20 mouse cellular contexts compared by ENCODE assay signal in the genomic region with DNA sequence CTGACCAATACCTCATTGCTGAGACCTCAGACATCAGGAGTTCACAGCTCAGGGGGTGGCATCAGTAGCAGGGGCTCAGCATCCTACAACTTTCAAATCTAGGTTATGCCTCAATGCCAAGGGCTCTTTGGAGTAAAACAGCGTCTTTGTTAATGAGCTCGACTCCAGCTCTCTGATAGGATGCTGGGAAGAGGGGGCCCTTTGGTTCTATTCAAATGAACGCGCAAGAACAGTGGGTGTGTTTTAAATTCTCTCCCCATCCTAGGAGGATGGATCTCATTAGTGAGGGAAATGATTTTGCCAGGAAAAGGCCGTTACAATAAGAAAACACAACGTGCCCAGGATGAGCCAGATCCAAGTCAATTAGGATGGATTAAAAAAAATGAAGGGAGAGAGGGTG.
"Had no signal": no experiment of that assay in that cellular context is flagged by ENCODE, and none has a peak within 500 bp of the region (broad histone marks: within the 10 kb centered on the region; RNA-seq: fewer than 3 reads in every experiment).

No protein-coding gene starts in this region.

- H3K4me3 ChIP-seq: layer of hippocampus, adult 2 months; left cerebral cortex, adult 2 months; liver, embryonic 13.5 days; midbrain, embryonic 12.5 days; myocyte; neural tube, embryonic 13.5 days; stomach, embryonic 15.5 days had no signal

- H3K9ac ChIP-seq: liver, embryonic 13.5 days; midbrain, embryonic 12.5 days; neural tube, embryonic 13.5 days; stomach, embryonic 15.5 days had no signal

- H3K4me2 ChIP-seq: liver, embryonic 13.5 days; midbrain, embryonic 12.5 days; neural tube, embryonic 13.5 days; stomach, embryonic 15.5 days had no signal

- H3K27me3 ChIP-seq: liver, embryonic 13.5 days; neural tube, embryonic 13.5 days; stomach, embryonic 15.5 days had no signal

- DNase-seq: kidney, adult 2 months; kidney, postnatal 25 days; layer of hippocampus, adult 9-11 months; layer of hippocampus, postnatal 36 days; liver, embryonic 13.5 days; lung, adult 2 months; lung, postnatal 14 days; right cerebral cortex, postnatal 25 days; spleen, adult 18-20 months; thymus, adult 18-20 months; thymus, postnatal 36 days had no signal

- H3K4me1 ChIP-seq: liver, embryonic 13.5 days; stomach, embryonic 15.5 days had no signal

- ATAC-seq: midbrain, embryonic 16.5 days had no signal

- H3K36me3 ChIP-seq: liver, embryonic 13.5 days; midbrain, embryonic 12.5 days; neural tube, embryonic 13.5 days; stomach, embryonic 15.5 days had no signal

- H3K9me3 ChIP-seq: midbrain, embryonic 12.5 days; neural tube, embryonic 13.5 days; stomach, embryonic 15.5 days had no signal

- H3K27ac ChIP-seq: kidney, postnatal 0 days; layer of hippocampus, adult 2 months; left cerebral cortex, adult 2 months; liver, embryonic 13.5 days; macrophage; midbrain, embryonic 12.5 days; neural tube, embryonic 13.5 days; stomach, embryonic 15.5 days had no signal
